ENCODE assay signal across 9 mouse cellular contexts in genomic region chr13:30093086-30093485, GRCm38 (mm10). TPM values are rescaled to one million over a fixed set of nuclear protein-coding genes. Genes with fewer than 3 reads are reported as not detected.
DNase-seq lines count a peak whose midpoint lies in the region; ATAC-seq and TF ChIP-seq lines count a peak whose summit lies in the region.
"Had no signal": no experiment of that assay in that cellular context is flagged by ENCODE, and none has a peak within 500 bp of the region (broad histone marks: within the 10 kb centered on the region; RNA-seq: fewer than 3 reads in every experiment).

No protein-coding gene starts in this region.

- peak; percentile 76 for ATAC-seq in common myeloid progenitor, adult 5-6 weeks (replicated peaks; ENCODE audit: low read depth, poor library complexity, severe bottlenecking)
- ATAC-seq in hindbrain, embryonic 12.5 days (ENCODE audit: low FRiP score) = no peak

- no peaks in the 10 kb centered on the region for H3K27me3 ChIP-seq in thymus, adult 2 months (ENCODE audit: control insufficient read depth, insufficient read depth, low read length)
- no peaks in the 10 kb centered on the region for H3K27me3 ChIP-seq in forebrain, embryonic 10.5 days (ENCODE audit: poor library complexity, severe bottlenecking)
- H3K27me3 ChIP-seq in hindbrain, embryonic 12.5 days = no peaks in the 10 kb centered on the region
- H3K27me3 ChIP-seq: heart, embryonic 15.5 days had no signal

- DNase-seq in heart, adult 8-10 months (ENCODE audit: low spot score) = peak; percentile 3
- no peak for DNase-seq in heart, postnatal 4 days
- peak; percentile 20 for DNase-seq in thymus, adult 2 months
- no peak for DNase-seq in thymus, adult 18-20 months
- no peak for DNase-seq in ovary, adult 18-20 months (ENCODE audit: low spot score)
- DNase-seq in forebrain, embryonic 10.5 days (ENCODE audit: extremely low spot score, low spot score) = no peak

- no peak for TF ChIP-seq CTCF in thymus, adult 2 months (IDR thresholded peaks at IDR 0.05; ENCODE audit: borderline replicate concordance, control insufficient read depth, extremely low read depth, insufficient read depth, low read length, poor library complexity)

- no peak overlapping the region for H3K4me2 ChIP-seq in hindbrain, embryonic 12.5 days (replicated peaks)
- H3K4me2 ChIP-seq: heart, embryonic 15.5 days had no signal

- H3K27ac ChIP-seq in thymus, adult 2 months (ENCODE audit: control insufficient read depth, insufficient read depth, low read length) = no peak overlapping the region
- no peak overlapping the region for H3K27ac ChIP-seq in forebrain, embryonic 10.5 days
- no peak overlapping the region for H3K27ac ChIP-seq in hindbrain, embryonic 12.5 days
- H3K27ac ChIP-seq: heart, embryonic 15.5 days had no signal

- no peak overlapping the region for H3K9ac ChIP-seq in hindbrain, embryonic 12.5 days
- H3K9ac ChIP-seq: heart, embryonic 15.5 days had no signal

- H3K4me3 ChIP-seq in thymus, adult 2 months (ENCODE audit: control insufficient read depth, insufficient read depth, low read length) = no peak overlapping the region
- no peak overlapping the region for H3K4me3 ChIP-seq in forebrain, embryonic 10.5 days
- no peak overlapping the region for H3K4me3 ChIP-seq in hindbrain, embryonic 12.5 days
- H3K4me3 ChIP-seq: heart, embryonic 15.5 days had no signal

- no peaks in the 10 kb centered on the region for H3K9me3 ChIP-seq in forebrain, embryonic 10.5 days
- H3K9me3 ChIP-seq in hindbrain, embryonic 12.5 days (replicated peaks) = 0 out of 2 replicates have a peak, but pooled peaks cover 3% of the 10 kb centered on the region
- H3K9me3 ChIP-seq: heart, embryonic 15.5 days had no signal

- no peaks in the 10 kb centered on the region for H3K36me3 ChIP-seq in thymus, adult 2 months (ENCODE audit: control insufficient read depth, insufficient read depth, low read length)
- H3K36me3 ChIP-seq in forebrain, embryonic 10.5 days (replicated peaks) = no peaks in the 10 kb centered on the region
- H3K36me3 ChIP-seq in hindbrain, embryonic 12.5 days = no peaks in the 10 kb centered on the region
- H3K36me3 ChIP-seq: heart, embryonic 15.5 days had no signal

- WGBS in thymus, adult 2 months = 36% methylated on average over 2 of the region's 2 CpGs
- WGBS in forebrain, embryonic 10.5 days = 40% methylated on average over 2 of the region's 2 CpGs
- 33% methylated on average over 2 of the region's 2 CpGs for WGBS in hindbrain, embryonic 12.5 days

- TF ChIP-seq POLR2A in thymus, adult 2 months (IDR thresholded peaks at IDR 0.05; ENCODE audit: control insufficient read depth, extremely low read depth, insufficient read depth, low read length, poor library complexity) = no peak

- no peaks in the 10 kb centered on the region for H3K4me1 ChIP-seq in thymus, adult 2 months (replicated peaks; ENCODE audit: control insufficient read depth, insufficient read depth, low read length)
- peaks cover 5% of the 10 kb centered on the region; the same call in 1 of the 2 replicates for H3K4me1 ChIP-seq in forebrain, embryonic 10.5 days
- H3K4me1 ChIP-seq in hindbrain, embryonic 12.5 days = no peaks in the 10 kb centered on the region
- H3K4me1 ChIP-seq: heart, embryonic 15.5 days had no signal

RNA-seq across cellular contexts. Expression of gene Mboat1, which starts 43.2 kb away (rescaled TPM):
- total RNA-seq in heart, adult 8-10 months (2022) = 1 to 10 TPM in 3 of 4 experiments, under 1 TPM in 1; 0.65 to 1.3 (median 1.2) TPM
- total RNA-seq in heart, postnatal 4 days (2021) = 1 to 10 TPM; 1.6 to 2.2 TPM
- 7.2 and 8.1 TPM in 2 replicates for polyA plus RNA-seq in thymus, adult 2 months (2012; rRNA removed)
- total RNA-seq in common myeloid progenitor, adult 5-6 weeks (2017) = 6.1 and 9.5 TPM in 2 replicates
- 4.4 and 4.8 TPM in 2 replicates for polyA plus RNA-seq in forebrain, embryonic 10.5 days (2016; fragmentation: Nextera tagmentation; extraction: Ambion mirVana)
- polyA plus RNA-seq in hindbrain, embryonic 12.5 days (2016; fragmentation: Nextera tagmentation; extraction: Ambion mirVana) = 6.6 and 6.7 TPM in 2 replicates

Comparison
In these comparisons a context has a peak if more than half of its experiments do, and no peak if none do; other contexts are left out.
1. DNase-seq: peak in heart, adult 8-10 months (single experiment) and thymus, adult 2 months (single experiment); none in heart, postnatal 4 days (single experiment), thymus, adult 18-20 months (0 of 2), ovary, adult 18-20 months (single experiment) and forebrain, embryonic 10.5 days (single experiment).